Mouse (Mus musculus): Measurements from ENCODE around the gene Pus7l. TPM values are rescaled to one million over a fixed set of nuclear protein-coding genes. Genes with fewer than 3 reads are reported as not detected.
"Not testable (repeated sequence)": the region's sequence is repeated elsewhere in the genome, so short reads cannot be mapped to it uniquely, and the experiment has no call there.

Gene Pus7l
- polyA plus RNA-seq, 1 experiment from 2014 or later: 3.9 TPM

- no peaks in the 10 kb centered on the region for H3K9me3 ChIP-seq (replicated peaks)
- H3K4me2 ChIP-seq: no peak overlapping the region
- no peak overlapping the region for H3K27ac ChIP-seq
- 69% methylated on average over 10 of the region's 10 CpGs for WGBS
- H3K4me3 ChIP-seq: no peak overlapping the region
- no peaks in the 10 kb centered on the region for H3K36me3 ChIP-seq
- ATAC-seq (replicated peaks; ENCODE audit: insufficient number of reproducible peaks, insufficient read depth, low FRiP score, low read depth): no peak
- H3K4me1 ChIP-seq (replicated peaks): no peaks in the 10 kb centered on the region
- no peaks in the 10 kb centered on the region for H3K27me3 ChIP-seq
- H3K9ac ChIP-seq: no peak overlapping the region
Observed at GRCm38 (mm10) chr15:94495936-94496335, 47.4 kb downstream of the Pus7l start.

- no peaks in the 10 kb centered on the region for H3K4me1 ChIP-seq (replicated peaks)
- WGBS: 95% methylated on average over 1 of the region's 1 CpGs
- no peaks in the 10 kb centered on the region for H3K36me3 ChIP-seq
- no peak overlapping the region for H3K27ac ChIP-seq
- H3K9me3 ChIP-seq (replicated peaks): no peaks in the 10 kb centered on the region
- no peak overlapping the region for H3K4me3 ChIP-seq
- H3K27me3 ChIP-seq: no peaks in the 10 kb centered on the region
- ATAC-seq (replicated peaks; ENCODE audit: insufficient number of reproducible peaks, insufficient read depth, low FRiP score, low read depth): no peak
- H3K9ac ChIP-seq: no peak overlapping the region
- no peak overlapping the region for H3K4me2 ChIP-seq
Observed at GRCm38 (mm10) chr15:94494445-94494844, 48.9 kb downstream of the Pus7l start.

GRCm38 (mm10) chr15:94489433-94489832 is 53.9 kb downstream of the Pus7l start:
- Histone ChIP-seq H3K4me2 (no peak overlapping the region), H3K36me3 (no peaks in the 10 kb centered on the region), H3K27me3 (no peaks in the 10 kb centered on the region), H3K4me3 (no peak overlapping the region), H3K27ac (no peak overlapping the region), H3K9ac (no peak overlapping the region), H3K9me3 (replicated peaks) (no peaks in the 10 kb centered on the region), H3K4me1 (replicated peaks) (no peaks in the 10 kb centered on the region)
- 80% methylated on average over 2 of the region's 2 CpGs for WGBS
- no peak for ATAC-seq (replicated peaks; ENCODE audit: insufficient number of reproducible peaks, insufficient read depth, low FRiP score, low read depth)

- H3K9ac ChIP-seq; H3K4me3 ChIP-seq; ATAC-seq (replicated peaks; ENCODE audit: insufficient number of reproducible peaks, insufficient read depth, low FRiP score, low read depth); H3K27me3 ChIP-seq; H3K4me1 ChIP-seq (replicated peaks); H3K9me3 ChIP-seq (replicated peaks); H3K27ac ChIP-seq; H3K36me3 ChIP-seq; H3K4me2 ChIP-seq: not testable (repeated sequence)
- 71% methylated on average over 2 of the region's 2 CpGs for WGBS
Observed at GRCm38 (mm10) chr15:94488028-94488427, 55.3 kb downstream of the Pus7l start.

- ATAC-seq (replicated peaks; ENCODE audit: insufficient number of reproducible peaks, insufficient read depth, low FRiP score, low read depth): no peak
- no peak overlapping the region for H3K4me2 ChIP-seq
- H3K4me3 ChIP-seq: no peak overlapping the region
- 81% methylated on average over 2 of the region's 2 CpGs for WGBS
- H3K36me3 ChIP-seq: no peaks in the 10 kb centered on the region
- no peak overlapping the region for H3K27ac ChIP-seq
- H3K4me1 ChIP-seq (replicated peaks): no peaks in the 10 kb centered on the region
- no peaks in the 10 kb centered on the region for H3K9me3 ChIP-seq (replicated peaks)
- H3K27me3 ChIP-seq: no peaks in the 10 kb centered on the region
- H3K9ac ChIP-seq: no peak overlapping the region
Observed at GRCm38 (mm10) chr15:94482555-94482954, 60.8 kb downstream of the Pus7l start.

GRCm38 (mm10) chr15:94480792-94481191 is 62.6 kb downstream of the Pus7l start:
- Histone ChIP-seq H3K4me1 (replicated peaks) (no peaks in the 10 kb centered on the region), H3K4me3 (no peak overlapping the region), H3K36me3 (no peaks in the 10 kb centered on the region), H3K9ac (no peak overlapping the region), H3K4me2 (no peak overlapping the region), H3K9me3 (replicated peaks) (no peaks in the 10 kb centered on the region), H3K27me3 (no peaks in the 10 kb centered on the region), H3K27ac (no peak overlapping the region)
- ATAC-seq (replicated peaks; ENCODE audit: insufficient number of reproducible peaks, insufficient read depth, low FRiP score, low read depth): no peak
- 82% methylated on average over 4 of the region's 4 CpGs for WGBS

- no peaks in the 10 kb centered on the region for H3K4me1 ChIP-seq (replicated peaks)
- H3K27me3 ChIP-seq: no peaks in the 10 kb centered on the region
- H3K36me3 ChIP-seq: no peaks in the 10 kb centered on the region
- no peak overlapping the region for H3K27ac ChIP-seq
- H3K4me3 ChIP-seq: no peak overlapping the region
- ATAC-seq (replicated peaks; ENCODE audit: insufficient number of reproducible peaks, insufficient read depth, low FRiP score, low read depth): no peak
- no peak overlapping the region for H3K4me2 ChIP-seq
- H3K9ac ChIP-seq: no peak overlapping the region
- 64% methylated on average over 5 of the region's 5 CpGs for WGBS
- H3K9me3 ChIP-seq (replicated peaks): no peaks in the 10 kb centered on the region
Observed at GRCm38 (mm10) chr15:94480248-94480647, 63.1 kb downstream of the Pus7l start.

GRCm38 (mm10) chr15:94479513-94480136 is 63.7 kb downstream of the Pus7l start:
- H3K9me3 ChIP-seq (replicated peaks): no peaks in the 10 kb centered on the region
- no peak for ATAC-seq (replicated peaks; ENCODE audit: insufficient number of reproducible peaks, insufficient read depth, low FRiP score, low read depth)
- no peak overlapping the region for H3K4me2 ChIP-seq
- no peaks in the 10 kb centered on the region for H3K36me3 ChIP-seq
- no peak overlapping the region for H3K27ac ChIP-seq
- H3K4me3 ChIP-seq: no peak overlapping the region
- 86% methylated on average over 3 of the region's 3 CpGs for WGBS
- no peak overlapping the region for H3K9ac ChIP-seq
- no peaks in the 10 kb centered on the region for H3K4me1 ChIP-seq (replicated peaks)
- no peaks in the 10 kb centered on the region for H3K27me3 ChIP-seq

- Histone ChIP-seq H3K4me1 (replicated peaks) (no peaks in the 10 kb centered on the region), H3K9me3 (replicated peaks) (no peaks in the 10 kb centered on the region), H3K27me3 (no peaks in the 10 kb centered on the region), H3K9ac (no peak overlapping the region), H3K4me2 (no peak overlapping the region), H3K27ac (no peak overlapping the region), H3K4me3 (no peak overlapping the region), H3K36me3 (no peaks in the 10 kb centered on the region)
- no peak for ATAC-seq (replicated peaks; ENCODE audit: insufficient number of reproducible peaks, insufficient read depth, low FRiP score, low read depth)
- 55% methylated on average over 13 of the region's 13 CpGs for WGBS
Observed at GRCm38 (mm10) chr15:94478706-94479105, 64.6 kb downstream of the Pus7l start.

- Histone ChIP-seq H3K4me1 (replicated peaks) (no peaks in the 10 kb centered on the region), H3K9ac (no peak overlapping the region), H3K27me3 (no peaks in the 10 kb centered on the region), H3K27ac (no peak overlapping the region), H3K36me3 (no peaks in the 10 kb centered on the region), H3K9me3 (replicated peaks) (no peaks in the 10 kb centered on the region), H3K4me3 (no peak overlapping the region), H3K4me2 (no peak overlapping the region)
- no peak for ATAC-seq (replicated peaks; ENCODE audit: insufficient number of reproducible peaks, insufficient read depth, low FRiP score, low read depth)
- WGBS: 67% methylated on average over 7 of the region's 7 CpGs
Observed at GRCm38 (mm10) chr15:94477287-94477686, 66.1 kb downstream of the Pus7l start.

GRCm38 (mm10) chr15:94475975-94476374 is 67.4 kb downstream of the Pus7l start:
- Histone ChIP-seq H3K4me3 (no peak overlapping the region), H3K9me3 (replicated peaks) (no peaks in the 10 kb centered on the region), H3K4me1 (replicated peaks) (no peaks in the 10 kb centered on the region), H3K4me2 (no peak overlapping the region), H3K27me3 (no peaks in the 10 kb centered on the region), H3K27ac (no peak overlapping the region), H3K36me3 (no peaks in the 10 kb centered on the region), H3K9ac (no peak overlapping the region)
- ATAC-seq (replicated peaks; ENCODE audit: insufficient number of reproducible peaks, insufficient read depth, low FRiP score, low read depth): no peak
- 89% methylated on average over 5 of the region's 5 CpGs for WGBS
